Mouse (Mus musculus): Measurements from ENCODE around the gene Tnni3. TPM values are rescaled to one million over a fixed set of nuclear protein-coding genes. Genes with fewer than 3 reads are reported as not detected.
"Not testable (repeated sequence)": the region's sequence is repeated elsewhere in the genome, so short reads cannot be mapped to it uniquely, and the experiment has no call there.

The Tnni3 gene
- polyA plus RNA-seq (2012; rRNA removed) (10.6 and 11.1 TPM in 2 replicates), polyA plus RNA-seq (2014; fragmentation: Nextera tagmentation; extraction: Ambion mirVana) (2.8 and 2.9 TPM in 2 replicates)

GRCm38 (mm10) chr7:4524212-4524922 lies at the start of gene Tnni3:
Gene Tnni3 (minus strand): TSS chr7:4524229.
- 73% methylated on average over 15 of the region's 15 CpGs for WGBS
- H3K4me2 ChIP-seq (replicated peaks; ENCODE audit: low read depth, low read length, severe bottlenecking); H3K36me3 ChIP-seq (ENCODE audit: control insufficient read depth, insufficient read depth, low read length); ATAC-seq (ENCODE audit: low FRiP score, low read depth); H3K9me3 ChIP-seq (ENCODE audit: control insufficient read depth, low read length); H3K27ac ChIP-seq (replicated peaks; ENCODE audit: low read depth, low read length); H3K27me3 ChIP-seq (ENCODE audit: control insufficient read depth, insufficient read depth, low read length); H3K9ac ChIP-seq (ENCODE audit: low read depth, low read length, severe bottlenecking); H3K4me3 ChIP-seq (replicated peaks; ENCODE audit: low read length): not testable (repeated sequence)
- H3K4me1 ChIP-seq (ENCODE audit: control insufficient read depth, insufficient read depth, low read length): peaks cover 14% of the 10 kb centered on the region
- DNase-seq (ENCODE audit: low spot score): peak; percentile 60

- not testable (repeated sequence) for H3K4me2 ChIP-seq (replicated peaks; ENCODE audit: low read depth, low read length, severe bottlenecking); H3K27me3 ChIP-seq (ENCODE audit: control insufficient read depth, insufficient read depth, low read length); H3K9me3 ChIP-seq (ENCODE audit: control insufficient read depth, low read length); H3K27ac ChIP-seq (replicated peaks; ENCODE audit: low read depth, low read length); H3K4me3 ChIP-seq (replicated peaks; ENCODE audit: low read length); H3K9ac ChIP-seq (ENCODE audit: low read depth, low read length, severe bottlenecking); DNase-seq (ENCODE audit: low spot score); H3K4me1 ChIP-seq (ENCODE audit: control insufficient read depth, insufficient read depth, low read length); H3K36me3 ChIP-seq (ENCODE audit: control insufficient read depth, insufficient read depth, low read length); ATAC-seq (ENCODE audit: low FRiP score, low read depth)
- WGBS: 68% methylated on average over 2 of the region's 2 CpGs
Observed at GRCm38 (mm10) chr7:4572361-4572760, 48.3 kb upstream of the Tnni3 start.

- 92% methylated on average over 3 of the region's 3 CpGs for WGBS
- no peak for DNase-seq (ENCODE audit: low spot score)
- Histone ChIP-seq H3K4me1 (ENCODE audit: control insufficient read depth, insufficient read depth, low read length) (no peaks in the 10 kb centered on the region), H3K27ac (replicated peaks; ENCODE audit: low read depth, low read length) (no peak overlapping the region), H3K27me3 (ENCODE audit: control insufficient read depth, insufficient read depth, low read length) (no peaks in the 10 kb centered on the region), H3K4me3 (replicated peaks; ENCODE audit: low read length) (no peak overlapping the region), H3K9me3 (ENCODE audit: control insufficient read depth, low read length) (no peaks in the 10 kb centered on the region), H3K4me2 (replicated peaks; ENCODE audit: low read depth, low read length, severe bottlenecking) (no peak overlapping the region), H3K9ac (ENCODE audit: low read depth, low read length, severe bottlenecking) (no peak overlapping the region), H3K36me3 (ENCODE audit: control insufficient read depth, insufficient read depth, low read length) (no peaks in the 10 kb centered on the region)
- ATAC-seq (ENCODE audit: low FRiP score, low read depth): no peak
- TF ChIP-seq POLR2A (IDR thresholded peaks at IDR 0.05; ENCODE audit: borderline replicate concordance, extremely low read depth, insufficient read depth, insufficient read length): no peak
Observed at GRCm38 (mm10) chr7:4562660-4563059, 38.6 kb upstream of the Tnni3 start.

GRCm38 (mm10) chr7:4557167-4557560 lies 33.1 kb upstream of the Tnni3 start:
- 68% methylated on average over 6 of the region's 6 CpGs for WGBS
- no peak for ATAC-seq (ENCODE audit: low FRiP score, low read depth)

GRCm38 (mm10) chr7:4556256-4557166 lies 32.5 kb upstream of the Tnni3 start:
- ATAC-seq (ENCODE audit: low FRiP score, low read depth): peak; percentile 91
- Histone ChIP-seq H3K4me2 (replicated peaks; ENCODE audit: low read depth, low read length, severe bottlenecking) (no peak overlapping the region), H3K36me3 (ENCODE audit: control insufficient read depth, insufficient read depth, low read length) (no peaks in the 10 kb centered on the region), H3K4me3 (replicated peaks; ENCODE audit: low read length) (no peak overlapping the region), H3K4me1 (ENCODE audit: control insufficient read depth, insufficient read depth, low read length) (no peaks in the 10 kb centered on the region), H3K9ac (ENCODE audit: low read depth, low read length, severe bottlenecking) (no peak overlapping the region), H3K27ac (replicated peaks; ENCODE audit: low read depth, low read length) (no peak overlapping the region), H3K27me3 (ENCODE audit: control insufficient read depth, insufficient read depth, low read length) (no peaks in the 10 kb centered on the region), H3K9me3 (ENCODE audit: control insufficient read depth, low read length) (no peaks in the 10 kb centered on the region)
- DNase-seq (ENCODE audit: low spot score): peak; percentile 95
- no peak for TF ChIP-seq POLR2A (IDR thresholded peaks at IDR 0.05; ENCODE audit: borderline replicate concordance, extremely low read depth, insufficient read depth, insufficient read length)
- 22% methylated on average over 15 of the region's 15 CpGs for WGBS

More at GRCm38 (mm10) chr7:4557167-4557560, 33.1 kb upstream of the Tnni3 start:
- no peaks in the 10 kb centered on the region for H3K9me3 ChIP-seq (ENCODE audit: control insufficient read depth, low read length)
- DNase-seq (ENCODE audit: low spot score): no peak
- H3K4me1 ChIP-seq (ENCODE audit: control insufficient read depth, insufficient read depth, low read length): no peaks in the 10 kb centered on the region
- H3K36me3 ChIP-seq (ENCODE audit: control insufficient read depth, insufficient read depth, low read length): no peaks in the 10 kb centered on the region
- H3K9ac ChIP-seq (ENCODE audit: low read depth, low read length, severe bottlenecking): no peak overlapping the region
- no peak for TF ChIP-seq POLR2A (IDR thresholded peaks at IDR 0.05; ENCODE audit: borderline replicate concordance, extremely low read depth, insufficient read depth, insufficient read length)
- no peak overlapping the region for H3K27ac ChIP-seq (replicated peaks; ENCODE audit: low read depth, low read length)
- H3K4me2 ChIP-seq (replicated peaks; ENCODE audit: low read depth, low read length, severe bottlenecking): no peak overlapping the region
- no peak overlapping the region for H3K4me3 ChIP-seq (replicated peaks; ENCODE audit: low read length)
- H3K27me3 ChIP-seq (ENCODE audit: control insufficient read depth, insufficient read depth, low read length): no peaks in the 10 kb centered on the region

Measured in limb, embryonic 14.5 days (tissue).